Mouse (Mus musculus): ENCODE results near the gene Gm37240. TPM values are rescaled to one million over a fixed set of nuclear protein-coding genes. Genes with fewer than 3 reads are reported as not detected.
A peak's percentile ranks its signal among the peaks of the same experiment; 100 is the strongest.

The Gm37240 gene
- polyA plus RNA-seq, 1 experiment from 2014 or later: 3.3 TPM

DNA sequence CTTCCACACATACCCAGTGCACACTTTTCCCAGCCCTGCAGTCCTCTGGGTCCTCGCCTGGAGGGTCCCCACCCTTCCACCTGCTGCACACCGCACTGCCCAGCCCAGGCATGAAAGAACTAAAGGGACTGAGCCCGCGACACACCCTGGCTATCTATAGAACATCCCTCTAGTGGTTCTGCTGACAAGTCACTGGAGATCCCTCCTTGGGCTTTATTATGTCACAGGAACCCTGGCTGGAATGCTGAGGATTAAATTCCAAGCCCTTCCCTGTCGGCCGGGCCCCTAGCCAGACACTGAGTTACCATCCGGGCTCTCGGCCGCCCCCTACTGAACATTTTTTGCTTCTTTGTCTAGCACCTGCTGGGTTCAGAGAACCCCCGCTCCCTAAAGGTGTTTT, 612.2 kb downstream of the Gm37240 start:
- H3K36me3 ChIP-seq (ENCODE audit: control insufficient read depth, insufficient read depth): no peaks in the 10 kb centered on the region
- ATAC-seq: no peak
- 38% methylated on average over 10 of the region's 10 CpGs for WGBS
- no peaks in the 10 kb centered on the region for H3K9me3 ChIP-seq (ENCODE audit: control insufficient read depth)
- no peaks in the 10 kb centered on the region for H3K27me3 ChIP-seq (replicated peaks; ENCODE audit: control insufficient read depth, insufficient read depth, low read length)
- no peak overlapping the region for H3K4me3 ChIP-seq (ENCODE audit: low read depth, low read length)
- no peak overlapping the region for H3K27ac ChIP-seq (ENCODE audit: low read depth, low read length)
- peak; percentile 61 for TF ChIP-seq CTCF (IDR thresholded peaks at IDR 0.05; ENCODE audit: low read depth)
- no peaks in the 10 kb centered on the region for H3K4me1 ChIP-seq (replicated peaks; ENCODE audit: control insufficient read depth, insufficient read depth, low read length)
- no peak overlapping the region for H3K4me2 ChIP-seq (replicated peaks; ENCODE audit: low read depth)
- H3K9ac ChIP-seq (ENCODE audit: low read depth, low read length): no peak overlapping the region

DNA sequence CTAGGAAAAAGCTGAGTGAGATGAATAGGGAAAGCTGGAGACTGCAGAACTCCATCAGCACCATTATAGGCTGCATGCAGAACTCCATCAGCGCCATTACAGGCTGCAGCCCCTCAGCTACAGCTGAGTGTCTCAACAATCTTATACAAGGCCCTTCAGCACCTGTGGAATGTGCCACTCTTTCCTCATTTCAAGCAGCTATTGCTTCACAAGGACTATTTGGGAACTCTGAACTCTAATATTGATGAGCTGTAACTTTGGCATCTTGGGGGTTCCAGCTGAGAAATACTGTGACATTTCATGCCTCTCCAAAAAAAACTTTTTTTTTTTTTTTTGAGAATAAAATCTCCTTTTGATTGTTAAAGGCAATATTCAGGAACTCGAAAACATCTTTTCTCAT, 615.8 kb downstream of the Gm37240 start:
- no peaks in the 10 kb centered on the region for H3K9me3 ChIP-seq (ENCODE audit: control insufficient read depth)
- no peak for TF ChIP-seq CTCF (IDR thresholded peaks at IDR 0.05; ENCODE audit: low read depth)
- H3K9ac ChIP-seq (ENCODE audit: low read depth, low read length): no peak overlapping the region
- no peaks in the 10 kb centered on the region for H3K4me1 ChIP-seq (replicated peaks; ENCODE audit: control insufficient read depth, insufficient read depth, low read length)
- H3K27ac ChIP-seq (ENCODE audit: low read depth, low read length): no peak overlapping the region
- no peak for ATAC-seq
- no peaks in the 10 kb centered on the region for H3K36me3 ChIP-seq (ENCODE audit: control insufficient read depth, insufficient read depth)
- 85% methylated on average over 2 of the region's 2 CpGs for WGBS
- H3K27me3 ChIP-seq (replicated peaks; ENCODE audit: control insufficient read depth, insufficient read depth, low read length): no peaks in the 10 kb centered on the region
- no peak overlapping the region for H3K4me2 ChIP-seq (replicated peaks; ENCODE audit: low read depth)
- no peak overlapping the region for H3K4me3 ChIP-seq (ENCODE audit: low read depth, low read length)

GRCm38 (mm10) chr3:85264963-85265362, 622.4 kb downstream of the Gm37240 start:
- ATAC-seq: no peak

GRCm38 (mm10) chr3:85264546-85264945, 622.8 kb downstream of the Gm37240 start:
- H3K27me3 ChIP-seq (replicated peaks; ENCODE audit: control insufficient read depth, insufficient read depth, low read length): no peaks in the 10 kb centered on the region
- H3K4me2 ChIP-seq (replicated peaks; ENCODE audit: low read depth): no peak overlapping the region
- no peaks in the 10 kb centered on the region for H3K4me1 ChIP-seq (replicated peaks; ENCODE audit: control insufficient read depth, insufficient read depth, low read length)
- no peak for TF ChIP-seq CTCF (IDR thresholded peaks at IDR 0.05; ENCODE audit: low read depth)
- 43% methylated on average over 6 of the region's 6 CpGs for WGBS
- H3K27ac ChIP-seq (ENCODE audit: low read depth, low read length): no peak overlapping the region
- no peak overlapping the region for H3K9ac ChIP-seq (ENCODE audit: low read depth, low read length)
- no peaks in the 10 kb centered on the region for H3K36me3 ChIP-seq (ENCODE audit: control insufficient read depth, insufficient read depth)
- H3K4me3 ChIP-seq (ENCODE audit: low read depth, low read length): no peak overlapping the region
- H3K9me3 ChIP-seq (ENCODE audit: control insufficient read depth): no peaks in the 10 kb centered on the region
- no peak for ATAC-seq

More at GRCm38 (mm10) chr3:85264963-85265362, 622.4 kb downstream of the Gm37240 start:
- Histone ChIP-seq H3K4me3 (ENCODE audit: low read depth, low read length) (no peak overlapping the region), H3K27me3 (replicated peaks; ENCODE audit: control insufficient read depth, insufficient read depth, low read length) (no peaks in the 10 kb centered on the region), H3K4me1 (replicated peaks; ENCODE audit: control insufficient read depth, insufficient read depth, low read length) (no peaks in the 10 kb centered on the region), H3K36me3 (ENCODE audit: control insufficient read depth, insufficient read depth) (no peaks in the 10 kb centered on the region), H3K27ac (ENCODE audit: low read depth, low read length) (no peak overlapping the region), H3K9me3 (ENCODE audit: control insufficient read depth) (no peaks in the 10 kb centered on the region), H3K9ac (ENCODE audit: low read depth, low read length) (no peak overlapping the region), H3K4me2 (replicated peaks; ENCODE audit: low read depth) (no peak overlapping the region)
- 70% methylated on average over 2 of the region's 2 CpGs for WGBS
- no peak for TF ChIP-seq CTCF (IDR thresholded peaks at IDR 0.05; ENCODE audit: low read depth)

DNA sequence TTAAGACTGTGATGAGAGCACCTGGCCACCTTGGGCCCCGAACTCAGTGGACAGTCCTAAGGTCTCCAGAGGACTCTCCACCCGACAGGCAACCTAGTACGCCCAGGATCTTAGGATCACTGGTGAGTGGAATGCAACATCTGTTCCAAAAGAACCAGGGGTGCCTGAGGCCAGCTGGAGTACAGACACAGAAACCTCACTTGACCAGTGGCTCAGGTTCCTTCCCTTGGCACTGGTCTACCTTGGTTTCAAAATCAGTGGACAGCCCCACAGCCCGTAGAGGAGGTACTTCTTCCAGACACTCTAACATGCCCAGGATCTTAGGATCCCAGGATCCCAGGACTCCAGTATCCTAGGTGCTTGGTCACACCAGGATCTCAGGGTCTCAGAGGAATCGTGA, 632.8 kb downstream of the Gm37240 start:
- H3K9me3 ChIP-seq (ENCODE audit: control insufficient read depth): no peaks in the 10 kb centered on the region
- no peak overlapping the region for H3K9ac ChIP-seq (ENCODE audit: low read depth, low read length)
- H3K4me2 ChIP-seq (replicated peaks; ENCODE audit: low read depth): no peak overlapping the region
- no peak overlapping the region for H3K4me3 ChIP-seq (ENCODE audit: low read depth, low read length)
- no peaks in the 10 kb centered on the region for H3K27me3 ChIP-seq (replicated peaks; ENCODE audit: control insufficient read depth, insufficient read depth, low read length)
- WGBS: 89% methylated on average over 5 of the region's 5 CpGs
- no peak overlapping the region for H3K27ac ChIP-seq (ENCODE audit: low read depth, low read length)
- TF ChIP-seq CTCF (IDR thresholded peaks at IDR 0.05; ENCODE audit: low read depth): no peak
- H3K36me3 ChIP-seq (ENCODE audit: control insufficient read depth, insufficient read depth): no peaks in the 10 kb centered on the region
- H3K4me1 ChIP-seq (replicated peaks; ENCODE audit: control insufficient read depth, insufficient read depth, low read length): no peaks in the 10 kb centered on the region
- ATAC-seq: no peak

DNA sequence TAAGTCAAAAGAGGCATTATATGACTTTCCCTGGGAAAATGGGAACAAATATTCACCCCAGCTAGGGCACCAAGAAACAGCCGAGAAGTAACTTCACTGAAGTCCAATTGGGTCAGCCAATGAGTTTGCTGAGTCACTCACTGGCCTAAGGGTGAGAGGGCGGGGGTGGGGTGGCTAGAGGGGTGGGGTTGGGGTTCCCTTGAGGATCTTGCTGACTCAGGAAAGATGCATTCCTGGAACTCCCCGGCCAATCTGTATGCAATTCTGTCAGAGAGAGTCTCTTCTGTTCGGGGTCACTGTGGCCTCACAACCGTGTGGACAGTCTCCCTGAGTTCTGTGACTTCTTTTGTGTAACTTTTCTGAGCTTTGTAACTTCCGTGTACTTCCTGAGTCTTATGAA, 635.7 kb downstream of the Gm37240 start:
- Histone ChIP-seq H3K36me3 (ENCODE audit: control insufficient read depth, insufficient read depth) (no peaks in the 10 kb centered on the region), H3K27ac (ENCODE audit: low read depth, low read length) (no peak overlapping the region), H3K9me3 (ENCODE audit: control insufficient read depth) (no peaks in the 10 kb centered on the region), H3K4me3 (ENCODE audit: low read depth, low read length) (no peak overlapping the region), H3K27me3 (replicated peaks; ENCODE audit: control insufficient read depth, insufficient read depth, low read length) (no peaks in the 10 kb centered on the region), H3K9ac (ENCODE audit: low read depth, low read length) (no peak overlapping the region), H3K4me1 (replicated peaks; ENCODE audit: control insufficient read depth, insufficient read depth, low read length) (no peaks in the 10 kb centered on the region), H3K4me2 (replicated peaks; ENCODE audit: low read depth) (no peak overlapping the region)
- ATAC-seq: no peak
- WGBS: 78% methylated on average over 6 of the region's 6 CpGs
- TF ChIP-seq CTCF (IDR thresholded peaks at IDR 0.05; ENCODE audit: low read depth): no peak

GRCm38 (mm10) chr3:85246131-85246530, 641.2 kb downstream of the Gm37240 start:
- no peak for ATAC-seq
- Histone ChIP-seq H3K4me3 (ENCODE audit: low read depth, low read length) (no peak overlapping the region), H3K9ac (ENCODE audit: low read depth, low read length) (no peak overlapping the region), H3K36me3 (ENCODE audit: control insufficient read depth, insufficient read depth) (no peaks in the 10 kb centered on the region), H3K27me3 (replicated peaks; ENCODE audit: control insufficient read depth, insufficient read depth, low read length) (no peaks in the 10 kb centered on the region), H3K9me3 (ENCODE audit: control insufficient read depth) (no peaks in the 10 kb centered on the region), H3K4me1 (replicated peaks; ENCODE audit: control insufficient read depth, insufficient read depth, low read length) (no peaks in the 10 kb centered on the region), H3K27ac (ENCODE audit: low read depth, low read length) (no peak overlapping the region), H3K4me2 (replicated peaks; ENCODE audit: low read depth) (no peak overlapping the region)
- WGBS: 40% methylated on average over 3 of the region's 3 CpGs
- no peak for TF ChIP-seq CTCF (IDR thresholded peaks at IDR 0.05; ENCODE audit: low read depth)

Measured in intestine, postnatal 0 days (tissue).